Mouse (Mus musculus) macrophage (primary cell): Measurements from ENCODE around the gene Olfr77. TPM values are rescaled to one million over a fixed set of nuclear protein-coding genes. Genes with fewer than 3 reads are reported as not detected.

Experiments used
- H3K27ac ChIP-seq: fragments of 350-480 bp; formaldehyde crosslinking; 2 replicates; pipeline ENCODE4 v1.9.0; 2021
- H3K36me3 ChIP-seq: fragments of 350-480 bp; formaldehyde crosslinking; 2 replicates; pipeline ENCODE4 v1.9.0; 2021; ENCODE audit errors: inconsistent target
- H3K4me3 ChIP-seq: fragments of 350-480 bp; formaldehyde crosslinking; 2 replicates; pipeline ENCODE4 v1.9.0; 2021; ENCODE audit errors: inconsistent target
- H3K79me2 ChIP-seq: fragments of 350-480 bp; formaldehyde crosslinking; 2 replicates; pipeline ENCODE4 v1.9.0; 2021; ENCODE audit errors: inconsistent target
- WGBS: methylation state at CpG from one replicate; pipeline ENCODE4 v1.1.7; 2026; ENCODE audit warnings: inconsistent platforms; ENCODE audit not compliant: missing documents; 5-methylcytosine and 5-hydroxymethylcytosine counted together
- polyA plus RNA-seq: library from polyadenylated mRNA; stranded (reverse); fragments of 250-400 nt; gene quantifications from 3 replicates; pipeline ENCODE4 v1.2.4, GENCODE M21; 2018; ENCODE audit warnings: inconsistent platforms
- total RNA-seq, 78 experiments: library from RNA; depleted of rRNA; stranded (reverse); fragments of 250-400 nt; gene quantifications; 1 replicate in 9 of 78; 2 replicates in 24 of 78; 3 replicates in 43 of 78; 4 replicates in 2 of 78; pipeline ENCODE4 v1.2.4; 2018; ENCODE audit warnings: inconsistent platforms in 56 of 78

Olfr77 gene
- not detected for total RNA-seq (2018; cell fraction: chromatin; rRNA removed)
- total RNA-seq (2018; cell fraction: cytosol; rRNA removed), result under 1 TPM in 22 of 26 experiments, not detected in 4; under 0.01 to 0.08 (median 0.04) TPM
- not detected for total RNA-seq (2018; cell fraction: nucleus; rRNA removed)
- polyA plus RNA-seq, result 0.02 to 0.16 TPM (median 0.06 TPM) in 3 replicates

GRCm38 (mm10) chr9:19916565-19916964, at the start of gene Olfr77:
TSS of gene Olfr77 (plus strand) at chr9:19916865.
- 96% methylated on average over 2 of the region's 2 CpGs for WGBS
- no peak within 1 kb of the TSS for H3K4me3 ChIP-seq
- no peaks in the 10 kb centered on the region for H3K36me3 ChIP-seq
- H3K27ac ChIP-seq, result no peak within 1 kb of the TSS
- no peaks in the 10 kb centered on the region for H3K79me2 ChIP-seq

- no peak within 1 kb of the TSS for H3K4me3 ChIP-seq
- no peaks in the 10 kb centered on the region for H3K79me2 ChIP-seq
- no peak within 1 kb of the TSS for H3K27ac ChIP-seq
- H3K36me3 ChIP-seq, result no peaks in the 10 kb centered on the region
Measured at GRCm38 (mm10) chr9:19887904-19888303, 28.8 kb upstream of the Olfr77 start, which contains the start of gene Olfr862. TSS of gene Olfr862 (minus strand) at chr9:19888004.

- 67% methylated on average over 4 of the region's 4 CpGs for WGBS
Measured at GRCm38 (mm10) chr9:19911170-19911569, 5.5 kb upstream of the Olfr77 start.

More at GRCm38 (mm10) chr9:19911170-19911569, 5.5 kb upstream of the Olfr77 start:
- Histone ChIP-seq H3K27ac (no peak overlapping the region), H3K79me2 (no peaks in the 10 kb centered on the region), H3K4me3 (no peak overlapping the region), H3K36me3 (no peaks in the 10 kb centered on the region)

Other genes with a start within 250 kb of the Olfr77 start
- not detected in 3 replicates for gene Olfr857, start 207.4 kb upstream of the Olfr77 start, polyA plus RNA-seq
- gene Olfr58, start 136.6 kb upstream of the Olfr77 start, polyA plus RNA-seq, result not detected in 3 replicates
- gene Olfr859, start 112.0 kb upstream of the Olfr77 start, polyA plus RNA-seq, result not detected in 3 replicates
- not detected in 3 replicates for gene Olfr860, start 67.1 kb upstream of the Olfr77 start, polyA plus RNA-seq
- not detected in 3 replicates for gene Olfr862, start 28.9 kb upstream of the Olfr77 start, polyA plus RNA-seq
- not detected in 3 replicates for gene Olfr866, start 111.2 kb downstream of the Olfr77 start, polyA plus RNA-seq
- gene Olfr867, start 140.7 kb downstream of the Olfr77 start, polyA plus RNA-seq, result not detected in 3 replicates
- not detected in 3 replicates for gene Olfr868, start 181.8 kb downstream of the Olfr77 start, polyA plus RNA-seq
- gene Olfr869, start 212.1 kb downstream of the Olfr77 start, polyA plus RNA-seq, result not detected in 3 replicates